Mouse (Mus musculus) E14TG2a.4 (cell line): ENCODE results near the gene 4833420G17Rik.

Source experiments
- CTCF ChIP-seq: conservative IDR thresholded peaks from 2 replicates; pipeline ENCODE4 v1.5.1; 2014; ENCODE audit warnings: low read length
- POU5F1 ChIP-seq: IDR thresholded peaks from 2 replicates; pipeline ENCODE4 v1.6.1; 2014; ENCODE audit warnings: low read length, borderline replicate concordance

DNA sequence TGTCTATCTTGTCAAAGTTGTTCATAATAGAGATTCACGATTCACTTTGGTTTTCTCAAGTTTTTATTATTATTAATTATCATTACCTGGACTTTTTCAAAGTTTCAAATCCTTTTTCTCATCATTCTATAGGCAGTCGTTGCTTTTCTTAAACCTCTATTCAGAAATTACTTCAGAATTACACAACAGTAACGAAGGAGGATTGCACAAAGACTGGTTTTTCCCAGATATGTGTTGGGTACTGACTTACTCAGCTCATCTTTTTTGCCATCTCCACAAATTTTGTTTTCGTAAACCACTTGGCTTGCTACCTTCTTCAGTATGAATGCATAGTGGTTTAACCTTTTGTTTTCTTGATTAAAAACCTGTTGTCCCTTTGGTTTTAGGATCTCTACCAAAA lies 9.0 kb upstream of the 4833420G17Rik start:
- TF ChIP-seq CTCF (no peak), POU5F1 (no peak)
